Mouse (Mus musculus) testis, adult 2 months (tissue): ENCODE data around the gene Bmp8b.

Source experiments
- CTCF ChIP-seq: fragments of 200-500 bp; IDR thresholded peaks from 2 replicates; pipeline ENCODE4 v1.5.1; 2012; ENCODE audit warnings: low read depth, mild to moderate bottlenecking, inconsistent platforms, low read length, moderate library complexity; ENCODE audit not compliant: control insufficient read depth, insufficient read depth, insufficient replicate concordance
- POLR2A ChIP-seq: fragments of 200-500 bp; IDR thresholded peaks from 2 replicates; pipeline ENCODE4 v1.6.1; 2012; ENCODE audit warnings: low read depth, mild to moderate bottlenecking, inconsistent platforms, low read length, moderate library complexity; ENCODE audit not compliant: control insufficient read depth

DNA sequence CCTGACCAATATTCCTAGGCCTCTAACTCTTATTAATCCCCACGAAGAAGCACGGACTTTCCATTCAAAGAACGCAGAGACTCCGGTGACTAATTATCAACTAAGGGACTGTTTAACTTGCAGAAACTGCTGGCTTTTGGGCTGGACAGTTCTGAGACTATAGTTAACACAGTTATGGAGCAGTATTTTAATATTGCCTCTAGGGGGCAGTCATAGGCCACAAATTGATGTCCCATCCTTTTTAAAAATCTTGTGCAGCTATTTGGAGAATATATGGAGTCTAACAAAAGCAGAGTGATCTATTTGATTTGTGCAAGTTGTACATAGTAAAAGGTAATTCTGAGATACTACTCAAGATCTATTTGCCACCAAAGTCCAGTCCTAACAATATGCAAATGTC lies 50.0 kb downstream of the Bmp8b start:
- TF ChIP-seq CTCF, result no peak
- TF ChIP-seq POLR2A, result no peak
